Mouse (Mus musculus): ENCODE measurements around the gene Opcml. TPM values are rescaled to one million over a fixed set of nuclear protein-coding genes. Genes with fewer than 3 reads are reported as not detected.

The Opcml gene
- polyA plus RNA-seq, 1 experiment from 2014 or later, result 2.9 TPM

DNA sequence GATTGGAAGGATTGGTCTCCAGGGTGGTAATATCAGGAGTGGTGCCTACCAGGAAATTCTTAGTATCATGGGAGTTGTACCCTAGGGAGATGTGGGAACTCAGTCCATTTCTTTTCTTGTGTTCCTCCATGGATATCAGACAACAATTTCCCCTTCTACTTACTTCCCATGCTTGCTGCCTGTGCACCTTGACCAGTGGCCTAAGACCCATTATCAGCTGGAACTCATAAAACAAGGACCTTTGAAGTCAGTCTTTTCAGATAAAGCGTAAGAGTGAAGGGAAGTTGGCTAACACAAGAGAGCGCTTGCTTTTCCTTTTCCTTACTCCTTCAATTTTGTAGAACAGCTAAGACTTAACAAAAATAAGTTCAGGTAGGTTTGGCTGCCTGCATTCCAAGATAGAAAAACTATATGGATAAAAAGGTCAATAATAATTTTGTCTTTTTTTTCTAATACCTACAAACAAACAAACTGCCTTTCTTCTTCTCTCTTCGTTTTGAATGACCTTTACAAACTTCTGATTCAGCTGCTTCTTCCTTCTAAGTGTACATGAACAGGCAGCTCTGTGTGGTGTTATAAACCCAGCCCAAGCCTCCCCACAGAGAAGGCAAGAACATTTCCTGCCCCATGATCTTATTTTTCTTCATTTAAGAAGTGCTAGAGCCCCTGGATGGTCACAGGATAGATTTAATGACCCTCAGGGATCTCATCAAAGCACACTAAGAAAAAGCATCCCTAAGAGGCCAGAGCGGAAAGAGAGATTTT is 387.7 kb downstream of the Opcml start:
- no peak overlapping the region for H3K4me2 ChIP-seq
- no peaks in the 10 kb centered on the region for H3K27me3 ChIP-seq
- no peak overlapping the region for H3K9ac ChIP-seq
- WGBS, result 73% methylated on average over 4 of the region's 4 CpGs
- H3K4me1 ChIP-seq, result no peaks in the 10 kb centered on the region
- no peak overlapping the region for H3K27ac ChIP-seq
- ATAC-seq (ENCODE audit: insufficient number of reproducible peaks, insufficient read depth, low FRiP score, low TSS enrichment, low read depth), result no peak
- H3K36me3 ChIP-seq, result no peaks in the 10 kb centered on the region
- H3K9me3 ChIP-seq, result no peaks in the 10 kb centered on the region
- no peak overlapping the region for H3K4me3 ChIP-seq

DNA sequence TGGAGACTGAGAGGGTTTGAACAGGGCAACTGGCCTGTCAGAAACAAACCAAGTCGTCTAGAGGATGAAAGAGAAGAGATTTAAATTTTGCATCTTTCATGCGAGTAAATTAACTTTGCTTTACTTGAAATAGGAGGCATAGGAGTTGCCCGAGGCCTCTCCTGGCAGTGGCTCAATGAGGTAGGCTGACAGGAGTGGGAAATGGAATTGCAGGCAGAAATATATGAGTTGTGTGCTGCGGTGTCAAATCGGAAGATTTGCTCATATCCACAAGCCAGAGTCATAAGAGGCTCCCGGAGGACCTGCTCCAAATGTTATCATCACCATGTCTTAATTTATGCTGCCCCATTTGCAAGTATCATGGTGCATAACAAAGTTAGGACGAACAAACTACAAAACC is 391.3 kb downstream of the Opcml start:
- no peak overlapping the region for H3K27ac ChIP-seq
- no peak overlapping the region for H3K9ac ChIP-seq
- ATAC-seq (ENCODE audit: insufficient number of reproducible peaks, insufficient read depth, low FRiP score, low TSS enrichment, low read depth), result no peak
- no peak overlapping the region for H3K4me3 ChIP-seq
- H3K27me3 ChIP-seq, result no peaks in the 10 kb centered on the region
- no peaks in the 10 kb centered on the region for H3K9me3 ChIP-seq
- no peaks in the 10 kb centered on the region for H3K36me3 ChIP-seq
- no peaks in the 10 kb centered on the region for H3K4me1 ChIP-seq
- 72% methylated on average over 7 of the region's 7 CpGs for WGBS
- H3K4me2 ChIP-seq, result no peak overlapping the region

DNA sequence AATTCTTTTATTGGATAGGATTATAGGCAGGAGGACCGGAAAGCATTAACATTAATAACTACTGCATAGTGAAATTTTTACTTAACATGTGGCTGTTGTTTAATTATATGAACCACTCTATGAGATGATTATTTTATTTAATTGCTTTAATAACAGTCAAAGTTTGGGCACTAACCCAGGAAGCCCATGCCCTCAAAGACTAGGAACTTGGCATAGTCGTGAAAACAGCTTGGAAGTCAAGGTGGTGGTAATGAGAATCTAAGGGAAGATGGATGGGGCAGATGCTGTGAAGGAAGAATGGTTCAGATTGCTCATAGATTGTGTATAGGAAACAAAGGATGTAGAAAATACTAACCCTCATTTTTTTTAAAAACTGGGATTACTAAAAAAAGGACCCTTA is 399.7 kb downstream of the Opcml start:
- Histone ChIP-seq H3K36me3 (no peaks in the 10 kb centered on the region), H3K4me2 (no peak overlapping the region), H3K27ac (no peak overlapping the region), H3K4me3 (no peak overlapping the region), H3K9ac (no peak overlapping the region), H3K27me3 (no peaks in the 10 kb centered on the region), H3K9me3 (no peaks in the 10 kb centered on the region), H3K4me1 (no peaks in the 10 kb centered on the region)
- WGBS, result 88% methylated on average over 2 of the region's 2 CpGs
- no peak for ATAC-seq (ENCODE audit: insufficient number of reproducible peaks, insufficient read depth, low FRiP score, low TSS enrichment, low read depth)

DNA sequence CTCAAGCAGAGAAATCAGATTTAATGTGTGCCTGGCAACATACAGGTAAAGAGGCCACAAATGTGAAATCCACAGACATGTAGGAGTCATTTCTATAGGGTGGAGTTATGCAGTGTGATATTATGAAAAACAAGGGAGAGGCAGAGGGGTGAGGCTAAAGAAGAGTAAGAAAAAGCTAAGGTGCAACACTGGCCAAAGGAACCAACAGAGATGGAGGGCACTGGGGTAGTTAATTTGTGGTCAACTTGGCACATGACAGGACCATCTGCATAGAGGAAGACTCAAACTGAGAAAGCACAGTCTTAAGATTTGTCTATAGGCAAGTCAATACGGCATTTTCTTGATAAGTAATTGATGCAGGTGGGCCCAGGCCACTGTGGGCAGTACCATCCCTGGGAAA is 400.2 kb downstream of the Opcml start:
- H3K27ac ChIP-seq, result no peak overlapping the region
- H3K9ac ChIP-seq, result no peak overlapping the region
- H3K27me3 ChIP-seq, result no peaks in the 10 kb centered on the region
- no peak overlapping the region for H3K4me3 ChIP-seq
- no peak overlapping the region for H3K4me2 ChIP-seq
- H3K4me1 ChIP-seq, result no peaks in the 10 kb centered on the region
- H3K9me3 ChIP-seq, result no peaks in the 10 kb centered on the region
- no peak for ATAC-seq (ENCODE audit: insufficient number of reproducible peaks, insufficient read depth, low FRiP score, low TSS enrichment, low read depth)
- no peaks in the 10 kb centered on the region for H3K36me3 ChIP-seq
- WGBS, result 74% methylated on average over 1 of the region's 1 CpGs

DNA sequence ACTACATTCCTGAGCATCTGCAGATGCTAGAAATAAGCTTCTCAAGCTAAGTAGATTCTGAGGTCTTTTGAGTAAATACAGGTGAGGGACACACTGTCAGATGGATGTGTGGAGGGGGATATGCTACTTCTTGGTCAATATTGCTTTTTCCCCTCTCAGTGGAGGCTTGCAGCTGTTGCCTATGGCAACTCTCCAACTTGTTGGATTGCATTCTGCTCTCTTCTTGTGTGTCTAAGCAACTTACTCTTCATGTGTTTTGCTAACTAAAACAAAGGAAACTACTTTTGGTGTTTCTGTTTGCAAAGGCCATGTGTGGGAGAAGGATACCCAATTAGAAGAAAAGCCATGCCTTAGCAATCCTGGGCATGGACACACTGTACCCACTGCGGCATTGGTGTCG is 406.0 kb downstream of the Opcml start:
- no peak for ATAC-seq (ENCODE audit: insufficient number of reproducible peaks, insufficient read depth, low FRiP score, low TSS enrichment, low read depth)
- no peaks in the 10 kb centered on the region for H3K36me3 ChIP-seq
- H3K27me3 ChIP-seq, result no peaks in the 10 kb centered on the region
- H3K9me3 ChIP-seq, result no peaks in the 10 kb centered on the region
- no peak overlapping the region for H3K27ac ChIP-seq
- WGBS, result 96% methylated on average over 2 of the region's 2 CpGs
- H3K4me3 ChIP-seq, result no peak overlapping the region
- H3K4me1 ChIP-seq, result no peaks in the 10 kb centered on the region
- no peak overlapping the region for H3K9ac ChIP-seq
- no peak overlapping the region for H3K4me2 ChIP-seq

DNA sequence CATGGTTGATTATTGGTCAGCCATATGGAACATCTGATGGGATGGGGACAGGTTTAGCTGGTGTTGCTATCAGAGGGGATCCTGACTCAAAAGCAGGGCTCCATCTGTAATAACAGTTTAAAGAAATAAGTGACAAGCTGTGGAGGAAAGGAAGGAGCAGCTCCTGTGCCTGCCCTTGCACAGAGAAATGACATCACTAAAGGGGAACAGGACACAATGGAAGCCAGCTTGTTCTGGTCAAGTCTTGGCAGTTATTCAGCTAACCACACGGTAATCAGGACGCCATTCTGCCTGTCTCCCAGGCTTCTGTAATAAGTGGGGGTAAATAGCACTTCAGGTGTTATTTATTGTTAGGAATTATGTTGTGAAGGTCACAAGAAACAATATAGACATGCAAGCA is 406.5 kb downstream of the Opcml start:
- 62% methylated on average over 2 of the region's 2 CpGs for WGBS
- H3K9me3 ChIP-seq, result no peaks in the 10 kb centered on the region
- H3K4me1 ChIP-seq, result no peaks in the 10 kb centered on the region

DNA sequence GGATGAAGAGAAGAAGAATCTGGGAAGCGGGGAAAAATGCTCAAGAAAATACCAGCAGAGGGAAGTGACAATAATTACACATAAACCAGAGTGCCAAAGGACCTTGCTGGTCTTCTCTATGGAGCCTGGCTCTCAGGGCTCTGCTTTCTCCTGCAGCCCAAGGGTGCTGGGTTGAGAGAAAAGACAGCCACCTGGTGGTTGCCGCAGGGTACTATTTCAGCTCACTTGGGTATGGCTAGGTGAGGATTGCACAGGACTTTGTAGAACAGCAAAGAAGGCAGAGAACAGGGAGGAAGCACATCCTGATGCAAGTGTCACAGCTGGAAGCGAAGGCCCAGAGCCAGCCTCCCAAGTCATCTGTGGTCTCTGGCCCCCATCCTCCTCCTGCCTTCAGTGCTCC is 407.1 kb downstream of the Opcml start:
- no peaks in the 10 kb centered on the region for H3K27me3 ChIP-seq
- H3K4me3 ChIP-seq, result no peak overlapping the region
- ATAC-seq (ENCODE audit: insufficient number of reproducible peaks, insufficient read depth, low FRiP score, low TSS enrichment, low read depth), result no peak
- H3K9me3 ChIP-seq, result no peaks in the 10 kb centered on the region
- no peak overlapping the region for H3K4me2 ChIP-seq
- WGBS, result 46% methylated on average over 3 of the region's 3 CpGs
- H3K27ac ChIP-seq, result no peak overlapping the region
- no peaks in the 10 kb centered on the region for H3K36me3 ChIP-seq
- H3K9ac ChIP-seq, result no peak overlapping the region
- no peaks in the 10 kb centered on the region for H3K4me1 ChIP-seq

More for the DNA sequence above, 406.5 kb downstream of the Opcml start:
- Histone ChIP-seq H3K9ac (no peak overlapping the region), H3K4me2 (no peak overlapping the region), H3K4me3 (no peak overlapping the region), H3K36me3 (no peaks in the 10 kb centered on the region), H3K27ac (no peak overlapping the region), H3K27me3 (no peaks in the 10 kb centered on the region)
- ATAC-seq (ENCODE audit: insufficient number of reproducible peaks, insufficient read depth, low FRiP score, low TSS enrichment, low read depth), result no peak

DNA sequence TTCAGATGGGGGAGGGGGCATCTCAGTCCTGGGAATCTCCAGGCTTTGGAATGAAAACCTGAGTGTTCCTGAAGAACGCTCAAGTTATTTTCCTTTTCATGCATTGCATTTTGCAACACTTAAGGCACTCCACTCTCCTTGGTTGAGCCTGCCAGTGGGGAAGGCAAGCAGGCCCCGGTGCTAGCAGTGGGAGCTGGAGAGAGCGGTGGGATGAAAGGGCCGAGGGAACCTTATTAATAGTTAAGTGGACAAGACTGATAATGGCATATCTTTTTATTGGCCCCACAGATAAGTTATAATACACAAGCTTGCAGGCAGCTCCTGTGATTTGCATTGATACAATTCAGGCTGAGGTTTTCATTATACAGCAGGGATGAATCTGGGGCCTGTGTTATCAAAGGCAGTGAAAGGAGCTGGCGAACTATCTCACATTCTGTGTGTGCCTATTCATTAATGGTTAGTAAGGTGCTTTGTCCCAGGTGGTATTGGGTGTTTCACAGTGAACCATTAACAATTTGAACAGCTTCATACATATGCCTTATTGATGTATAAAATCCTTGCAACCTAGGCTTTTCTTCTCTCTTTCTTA is 407.6 kb downstream of the Opcml start:
- Histone ChIP-seq H3K9me3 (no peaks in the 10 kb centered on the region), H3K9ac (no peak overlapping the region), H3K4me3 (no peak overlapping the region), H3K27ac (no peak overlapping the region), H3K4me2 (no peak overlapping the region), H3K4me1 (no peaks in the 10 kb centered on the region), H3K36me3 (no peaks in the 10 kb centered on the region), H3K27me3 (no peaks in the 10 kb centered on the region)
- no peak for ATAC-seq (ENCODE audit: insufficient number of reproducible peaks, insufficient read depth, low FRiP score, low TSS enrichment, low read depth)
- 84% methylated on average over 5 of the region's 5 CpGs for WGBS

DNA sequence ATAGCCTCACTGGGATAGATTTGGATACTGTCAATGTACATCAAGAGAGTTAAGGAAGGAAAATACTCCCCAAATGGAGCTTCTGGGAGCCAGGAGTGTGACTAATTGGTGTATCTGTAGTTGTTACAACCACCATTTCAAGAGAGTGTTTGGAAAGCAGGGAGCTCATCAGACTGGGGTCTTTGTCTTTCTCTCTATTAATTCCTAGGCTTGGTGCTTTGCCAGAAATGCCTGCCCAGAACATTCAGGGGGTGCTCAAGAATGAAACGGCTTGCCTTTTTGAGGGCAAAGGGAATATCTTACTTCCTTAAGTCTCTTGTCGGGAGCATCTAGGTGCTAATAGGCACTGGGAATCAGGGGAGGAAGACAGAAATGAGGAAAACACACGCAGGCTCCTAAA is 416.9 kb downstream of the Opcml start:
- Histone ChIP-seq H3K36me3 (no peaks in the 10 kb centered on the region), H3K4me2 (no peak overlapping the region), H3K9me3 (no peaks in the 10 kb centered on the region; the same call in 1 of the 2 replicates), H3K27me3 (no peaks in the 10 kb centered on the region), H3K27ac (no peak overlapping the region), H3K4me1 (no peaks in the 10 kb centered on the region), H3K4me3 (no peak overlapping the region), H3K9ac (no peak overlapping the region)
- no peak for ATAC-seq (ENCODE audit: insufficient number of reproducible peaks, insufficient read depth, low FRiP score, low TSS enrichment, low read depth)
- 85% methylated on average over 3 of the region's 3 CpGs for WGBS

DNA sequence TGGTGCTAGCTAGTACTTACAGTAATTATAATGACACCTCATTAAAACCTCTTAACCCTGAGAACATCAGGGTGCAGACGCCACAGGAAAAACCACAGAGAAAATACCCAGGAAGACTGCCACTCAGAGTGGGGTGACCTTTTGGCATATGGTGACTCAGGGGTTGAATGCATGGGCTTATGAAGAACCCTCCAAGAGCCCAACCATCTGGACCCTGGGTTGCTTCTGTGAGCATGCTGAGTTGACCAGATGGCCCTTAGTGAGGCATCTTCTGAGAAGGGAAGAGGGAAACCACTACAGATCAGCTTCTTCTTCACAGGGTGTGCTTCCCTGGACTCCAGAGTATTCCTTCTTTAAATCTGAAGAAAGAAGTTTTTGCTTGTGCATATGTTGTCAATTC is 418.1 kb downstream of the Opcml start:
- H3K4me3 ChIP-seq, result no peak overlapping the region
- ATAC-seq (ENCODE audit: insufficient number of reproducible peaks, insufficient read depth, low FRiP score, low TSS enrichment, low read depth), result no peak
- no peak overlapping the region for H3K27ac ChIP-seq
- H3K4me2 ChIP-seq, result no peak overlapping the region
- no peak overlapping the region for H3K9ac ChIP-seq
- no peaks in the 10 kb centered on the region for H3K4me1 ChIP-seq
- no peaks in the 10 kb centered on the region for H3K36me3 ChIP-seq
- 70% methylated on average over 1 of the region's 1 CpGs for WGBS
- H3K9me3 ChIP-seq, result no peaks in the 10 kb centered on the region; the same call in 1 of the 2 replicates
- H3K27me3 ChIP-seq, result no peaks in the 10 kb centered on the region

DNA sequence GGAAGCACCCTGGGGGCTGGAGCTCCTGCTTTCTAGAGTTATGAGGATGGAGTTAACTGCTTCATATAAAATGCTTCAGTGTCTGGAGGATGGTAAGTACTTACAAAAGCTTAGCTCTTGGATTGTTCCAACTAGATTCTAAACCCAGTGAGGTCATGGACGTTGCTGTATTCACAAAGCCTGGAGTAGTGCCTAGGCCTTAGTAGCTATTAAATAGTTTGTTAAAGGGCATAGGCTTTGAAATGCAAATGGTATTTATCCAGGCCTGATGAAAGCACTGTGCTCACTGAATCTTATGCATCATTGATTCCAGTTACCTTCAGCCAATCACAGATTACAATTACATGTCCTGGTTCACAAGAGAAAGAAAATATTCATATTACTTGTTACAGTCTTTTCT is 421.3 kb downstream of the Opcml start:
- no peaks in the 10 kb centered on the region for H3K4me1 ChIP-seq
- no peak overlapping the region for H3K4me3 ChIP-seq
- no peak overlapping the region for H3K9ac ChIP-seq
- no peaks in the 10 kb centered on the region for H3K9me3 ChIP-seq
- H3K4me2 ChIP-seq, result no peak overlapping the region
- no peak overlapping the region for H3K27ac ChIP-seq
- H3K27me3 ChIP-seq, result no peaks in the 10 kb centered on the region
- WGBS, result 41% methylated on average over 1 of the region's 1 CpGs
- no peaks in the 10 kb centered on the region for H3K36me3 ChIP-seq
- ATAC-seq (ENCODE audit: insufficient number of reproducible peaks, insufficient read depth, low FRiP score, low TSS enrichment, low read depth), result no peak

DNA sequence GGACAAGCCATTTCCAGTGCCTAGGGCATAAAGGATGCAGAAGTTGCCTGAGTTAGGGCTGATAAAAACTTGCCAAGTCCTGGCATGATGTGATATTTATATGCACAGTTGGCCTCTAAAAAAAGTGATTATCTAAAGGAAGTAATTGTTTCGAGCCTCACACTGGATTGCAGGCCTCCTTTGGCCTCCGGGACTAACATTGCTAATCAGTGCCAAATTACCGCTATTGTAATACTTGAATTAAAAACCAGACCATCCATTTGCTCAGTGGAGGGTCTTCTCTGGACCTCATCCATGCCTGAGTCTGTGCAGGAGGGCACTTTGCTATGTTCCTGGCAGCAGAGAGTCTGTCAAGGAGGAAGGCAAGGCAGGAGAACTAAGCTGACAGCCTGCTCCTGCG is 423.3 kb downstream of the Opcml start:
- WGBS, result 71% methylated on average over 4 of the region's 4 CpGs
- H3K4me3 ChIP-seq, result no peak overlapping the region
- ATAC-seq (ENCODE audit: insufficient number of reproducible peaks, insufficient read depth, low FRiP score, low TSS enrichment, low read depth), result no peak
- H3K27ac ChIP-seq, result no peak overlapping the region
- no peaks in the 10 kb centered on the region for H3K27me3 ChIP-seq
- no peak overlapping the region for H3K9ac ChIP-seq
- no peaks in the 10 kb centered on the region for H3K36me3 ChIP-seq
- no peak overlapping the region for H3K4me2 ChIP-seq
- no peaks in the 10 kb centered on the region for H3K4me1 ChIP-seq
- H3K9me3 ChIP-seq, result no peaks in the 10 kb centered on the region
